Mouse (Mus musculus): ENCODE measurements around the gene St3gal5. TPM values are rescaled to one million over a fixed set of nuclear protein-coding genes. Genes with fewer than 3 reads are reported as not detected.
A peak's percentile ranks its signal among the peaks of the same experiment; 100 is the strongest.
"Not testable (repeated sequence)": the region's sequence is repeated elsewhere in the genome, so short reads cannot be mapped to it uniquely, and the experiment has no call there.

Gene St3gal5
- total RNA-seq, 2 experiments from 2014 or later: 98.0 to 105 TPM

GRCm38 (mm10) chr6:72144353-72144752 lies 47.0 kb downstream of the St3gal5 start:
- no peak overlapping the region for H3K27ac ChIP-seq

GRCm38 (mm10) chr6:72146803-72147202 lies 49.4 kb downstream of the St3gal5 start:
- DNase-seq: no peak
- Histone ChIP-seq H3K27ac (no peak overlapping the region), H3K4me3 (no peak overlapping the region)
- no peak for TF ChIP-seq CTCF (IDR thresholded peaks at IDR 0.05)
- intact Hi-C loops (cut with DNase I): no loop called here

More at GRCm38 (mm10) chr6:72144353-72144752, 47.0 kb downstream of the St3gal5 start:
- no peak for TF ChIP-seq CTCF (IDR thresholded peaks at IDR 0.05)
- no peak overlapping the region for H3K4me3 ChIP-seq
- intact Hi-C loops (cut with DNase I): no loop called here
- DNase-seq: no peak

GRCm38 (mm10) chr6:72148721-72149120 lies 51.3 kb downstream of the St3gal5 start:
- H3K27ac ChIP-seq: no peak overlapping the region
- intact Hi-C loops (cut with DNase I): no loop called here
- no peak for DNase-seq
- TF ChIP-seq CTCF (IDR thresholded peaks at IDR 0.05): no peak
- no peak overlapping the region for H3K4me3 ChIP-seq

- intact Hi-C loops (cut with DNase I): no loop called here
- TF ChIP-seq CTCF (IDR thresholded peaks at IDR 0.05): peak; percentile 14; the same call in 1 of the 2 replicates
- no peak overlapping the region for H3K4me3 ChIP-seq
- H3K27ac ChIP-seq: no peak overlapping the region
- DNase-seq: no peak
Measured at GRCm38 (mm10) chr6:72149797-72150196, 52.4 kb downstream of the St3gal5 start.

GRCm38 (mm10) chr6:72152707-72153106 lies 55.3 kb downstream of the St3gal5 start:
- intact Hi-C loops (cut with DNase I): no loop called here
- no peak for TF ChIP-seq CTCF (IDR thresholded peaks at IDR 0.05)
- Histone ChIP-seq H3K4me3 (no peak overlapping the region), H3K27ac (peak overlapping the region; percentile 46)
- peak; percentile 49 for DNase-seq

GRCm38 (mm10) chr6:72153455-72153854 lies 56.1 kb downstream of the St3gal5 start:
- Histone ChIP-seq H3K4me3 (peak overlapping the region; percentile 21; the same call in 1 of the 2 replicates), H3K27ac (peak overlapping the region; percentile 73)
- DNase-seq: peak; percentile 49
- intact Hi-C loops (cut with DNase I): no loop called here
- TF ChIP-seq CTCF (IDR thresholded peaks at IDR 0.05): no peak

- peak; percentile 96 for DNase-seq
- Histone ChIP-seq H3K4me3 (peak overlapping the region; percentile 21; the same call in 1 of the 2 replicates), H3K27ac (peak overlapping the region; percentile 82)
- intact Hi-C loops (cut with DNase I): not testable (repeated sequence)
Measured at GRCm38 (mm10) chr6:72154008-72154407, 56.6 kb downstream of the St3gal5 start.

GRCm38 (mm10) chr6:72154938-72155531 lies 57.6 kb downstream of the St3gal5 start:
- Histone ChIP-seq H3K27ac (peak overlapping the region; percentile 82), H3K4me3 (no peak overlapping the region)
- peak; percentile 63 for DNase-seq
- peak; percentile 33; the same call in 1 of the 2 replicates for TF ChIP-seq CTCF (IDR thresholded peaks at IDR 0.05)
- intact Hi-C loops (cut with DNase I): no loop called here

GRCm38 (mm10) chr6:72155649-72156048 lies 58.3 kb downstream of the St3gal5 start:
- DNase-seq: no peak
- H3K4me3 ChIP-seq: no peak overlapping the region
- peak overlapping the region; percentile 82; the same call in 1 of the 2 replicates for H3K27ac ChIP-seq
- no peak for TF ChIP-seq CTCF (IDR thresholded peaks at IDR 0.05)
- intact Hi-C loops (cut with DNase I): no loop called here

- intact Hi-C loops (cut with DNase I): no loop called here
- Histone ChIP-seq H3K4me3 (no peak overlapping the region), H3K27ac (peak overlapping the region; percentile 80; the same call in 1 of the 2 replicates)
- no peak for DNase-seq
- TF ChIP-seq CTCF (IDR thresholded peaks at IDR 0.05): peak; percentile 12; the same call in 1 of the 2 replicates
Measured at GRCm38 (mm10) chr6:72158966-72159764, 61.8 kb downstream of the St3gal5 start.

GRCm38 (mm10) chr6:72159861-72160395 lies 62.5 kb downstream of the St3gal5 start:
- H3K4me3 ChIP-seq: no peak overlapping the region
- no peak for TF ChIP-seq CTCF (IDR thresholded peaks at IDR 0.05)
- DNase-seq: no peak
- intact Hi-C loops (cut with DNase I): loop anchor here (5.0 kb wide), 2 partner anchors 38 to 63 kb away; partner anchors contain the start of gene St3gal5
- peak overlapping the region; percentile 80 for H3K27ac ChIP-seq

- Histone ChIP-seq H3K27ac (peak overlapping the region; percentile 80), H3K4me3 (no peak overlapping the region)
- DNase-seq: peak; percentile 42
- no peak for TF ChIP-seq CTCF (IDR thresholded peaks at IDR 0.05)
- intact Hi-C loops (cut with DNase I): loop anchor here (5.0 kb wide), 2 partner anchors 39 to 64 kb away; partner anchors contain the start of gene St3gal5
Measured at GRCm38 (mm10) chr6:72160991-72161390, 63.6 kb downstream of the St3gal5 start.

GRCm38 (mm10) chr6:72161751-72162150 lies 64.4 kb downstream of the St3gal5 start:
- intact Hi-C loops (cut with DNase I): loop anchor here (5.0 kb wide), 2 partner anchors 39 to 64 kb away; partner anchors contain the start of gene St3gal5
- Histone ChIP-seq H3K27ac (peak overlapping the region; percentile 80), H3K4me3 (no peak overlapping the region)
- no peak for TF ChIP-seq CTCF (IDR thresholded peaks at IDR 0.05)
- no peak for DNase-seq

All from gastrocnemius, adult 2 months (tissue).